Mouse (Mus musculus): Measurements from ENCODE around the gene Gm10352.
"Not testable (repeated sequence)": the region's sequence is repeated elsewhere in the genome, so short reads cannot be mapped to it uniquely, and the experiment has no call there.

Gene Gm10352

GRCm38 (mm10) chrY:2900689-2901088, at the start of gene Gm10352:
Gene Gm10352 (plus strand): TSS chrY:2900989.
- DNase-seq: not testable (repeated sequence)

GRCm38 (mm10) chrY:2932282-2932681, 31.5 kb downstream of the Gm10352 start, which contains the start of gene Gm29289:
Gene Gm29289 (plus strand): TSS chrY:2932582.
- not testable (repeated sequence) for DNase-seq
